Mouse (Mus musculus) Muller cell, postnatal 12 days (primary cell): ENCODE measurements around the gene Sccpdh.
"Not testable (repeated sequence)": the region's sequence is repeated elsewhere in the genome, so short reads cannot be mapped to it uniquely, and the experiment has no call there.

Experiments
- DNase-seq: peaks from one replicate; pipeline ENCODE4 v3.0.0-alpha.2; 2015; ENCODE audit errors: inconsistent ontology term

The Sccpdh gene

GRCm38 (mm10) chr1:179667450-179667849 lies 560 bp upstream of the Sccpdh start:
- DNase-seq = no peak

- peak; percentile 46 for DNase-seq
These were observed 977 bp downstream of the Sccpdh start for GRCm38 (mm10) chr1:179668836-179669537.

- DNase-seq = no peak
These were observed 6.3 kb downstream of the Sccpdh start for GRCm38 (mm10) chr1:179674355-179674754.

GRCm38 (mm10) chr1:179677031-179677430 lies 9.0 kb downstream of the Sccpdh start:
- DNase-seq = no peak

- DNase-seq = no peak
These were observed 11.3 kb downstream of the Sccpdh start for GRCm38 (mm10) chr1:179679326-179679725.

- DNase-seq = not testable (repeated sequence)
These were observed 14.7 kb downstream of the Sccpdh start for GRCm38 (mm10) chr1:179682753-179683152.

- DNase-seq = no peak
These were observed 18.3 kb downstream of the Sccpdh start for GRCm38 (mm10) chr1:179686348-179686747.

- DNase-seq = no peak
These were observed 18.8 kb downstream of the Sccpdh start for GRCm38 (mm10) chr1:179686781-179687180.

- DNase-seq = no peak
These were observed 19.3 kb downstream of the Sccpdh start for GRCm38 (mm10) chr1:179687305-179687704.

GRCm38 (mm10) chr1:179687966-179688365 lies 20.0 kb downstream of the Sccpdh start:
- DNase-seq = no peak

- DNase-seq = no peak
These were observed 20.4 kb downstream of the Sccpdh start for GRCm38 (mm10) chr1:179688415-179688814.

GRCm38 (mm10) chr1:179688914-179689313 lies 20.9 kb downstream of the Sccpdh start:
- DNase-seq = no peak

- no peak for DNase-seq
These were observed 21.5 kb downstream of the Sccpdh start for GRCm38 (mm10) chr1:179689479-179689878.

GRCm38 (mm10) chr1:179704150-179704549 lies 36.1 kb downstream of the Sccpdh start:
- no peak for DNase-seq

GRCm38 (mm10) chr1:179705154-179705553 lies 37.1 kb downstream of the Sccpdh start:
- no peak for DNase-seq

GRCm38 (mm10) chr1:179709390-179709789 lies 41.4 kb downstream of the Sccpdh start:
- peak; percentile 69 for DNase-seq

- no peak for DNase-seq
These were observed 42.7 kb downstream of the Sccpdh start for GRCm38 (mm10) chr1:179710739-179711138.

- DNase-seq = no peak
These were observed 44.6 kb downstream of the Sccpdh start for GRCm38 (mm10) chr1:179712658-179713057.

GRCm38 (mm10) chr1:179713367-179713766 lies 45.4 kb downstream of the Sccpdh start:
- no peak for DNase-seq

GRCm38 (mm10) chr1:179715289-179715688 lies 47.3 kb downstream of the Sccpdh start:
- DNase-seq = not testable (repeated sequence)

GRCm38 (mm10) chr1:179715786-179716185 lies 47.8 kb downstream of the Sccpdh start:
- DNase-seq = no peak

- no peak for DNase-seq
These were observed 54.9 kb downstream of the Sccpdh start for GRCm38 (mm10) chr1:179722811-179723469.

GRCm38 (mm10) chr1:179728661-179729060 lies 60.7 kb downstream of the Sccpdh start:
- DNase-seq = no peak
